Mouse (Mus musculus) erythroblast, adult 5-6 weeks (primary cell): ENCODE data around the gene Fam89b. TPM values are rescaled to one million over a fixed set of nuclear protein-coding genes. Genes with fewer than 3 reads are reported as not detected.

Experiments used
- ATAC-seq: replicated peaks from 2 replicates; pipeline ENCODE4 v1.8.0; 2016; ENCODE audit warnings: moderate number of reproducible peaks, mild to moderate bottlenecking, moderate TSS enrichment, inconsistent platforms; ENCODE audit not compliant: poor library complexity, low FRiP score, severe bottlenecking
- total RNA-seq, 2 experiments: library from RNA; stranded (forward) in 1 of 2; stranded (reverse) in 1 of 2; fragments of 150-400 nt in 1 of 2; fragments of 200-764, 138-1000 nt in 1 of 2; gene quantifications; 2 replicates each; pipeline versions ENCODE4 v1.2.3 to v1.2.4; 2015 to 2017; ENCODE audit warnings: low replicate concordance in 2 of 2

The Fam89b gene
- total RNA-seq, 2 experiments from 2014 or later = 10.5 to 30.4 TPM

DNA sequence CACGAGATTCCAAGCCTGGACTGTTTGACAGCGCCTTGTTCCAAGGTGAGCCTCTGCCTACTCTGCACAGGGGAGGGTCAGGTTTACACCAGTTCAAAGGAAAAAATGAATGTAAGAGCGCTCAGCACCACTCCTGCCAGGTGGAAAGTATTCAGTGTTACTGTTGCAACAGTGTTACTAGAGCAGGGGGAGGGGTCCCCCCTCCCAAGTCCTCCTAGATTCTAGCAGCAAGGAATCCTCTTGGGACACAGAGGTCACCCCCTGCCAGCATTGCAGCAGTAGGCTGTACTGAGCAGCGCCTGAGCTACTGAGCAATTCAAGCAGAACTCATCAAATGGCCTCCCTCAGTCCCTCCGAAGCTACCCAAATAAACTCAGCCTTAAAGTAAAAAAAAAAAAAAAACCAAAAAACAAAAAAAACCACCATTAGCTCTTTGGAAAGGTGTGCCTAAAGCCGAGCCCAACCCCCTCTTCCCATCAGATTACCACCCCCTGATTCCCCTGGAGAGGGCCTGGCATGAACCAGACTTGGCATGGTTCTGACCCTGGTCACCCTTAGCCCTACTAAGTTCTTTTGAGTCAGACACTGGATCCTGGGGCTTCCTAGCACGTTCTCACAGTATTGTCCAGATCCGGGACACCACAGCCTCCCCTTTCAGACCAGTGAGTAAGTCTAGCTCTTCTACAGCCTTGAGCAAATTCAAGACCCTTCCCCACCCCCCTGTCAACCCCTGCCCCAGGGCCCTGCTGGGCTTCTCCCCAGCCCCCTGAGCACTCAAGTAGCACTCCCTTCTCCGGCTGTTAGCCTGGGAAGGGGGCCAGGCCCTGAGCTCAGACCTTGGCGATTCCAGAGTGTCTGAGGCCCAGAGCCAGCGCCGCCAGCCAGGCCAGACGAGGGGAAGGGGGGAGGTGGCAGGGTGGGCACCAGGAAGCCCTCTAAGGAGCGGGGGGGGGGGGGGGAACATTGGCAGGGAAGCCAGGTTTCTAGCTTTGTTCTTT lies 11.2 kb upstream of the Fam89b start, which contains the start of gene Ltbp3:
Gene Ltbp3, plus strand, starts transcription at position 585 of the 998 bp plus-strand sequence.
- ATAC-seq = no peak

DNA sequence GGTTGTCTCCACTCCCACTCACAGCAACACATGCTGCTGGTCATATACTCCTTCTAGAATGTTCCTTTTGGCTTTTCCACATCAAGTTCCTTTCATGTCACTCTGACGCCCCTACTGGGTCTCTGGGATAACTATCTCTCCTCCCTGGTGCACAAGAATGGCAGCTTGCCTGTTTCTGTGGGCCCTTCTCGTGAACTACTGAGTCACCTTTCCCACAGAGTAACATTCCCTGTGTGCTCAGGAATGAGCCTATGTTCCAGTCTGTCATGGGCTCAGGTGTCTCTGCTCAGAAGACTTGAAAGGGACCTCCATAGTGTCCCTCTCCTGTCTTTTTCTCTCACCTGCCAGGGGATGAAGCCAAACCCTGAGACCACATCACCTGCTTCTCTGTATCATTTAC lies 10.0 kb upstream of the Fam89b start:
- no peak for ATAC-seq

- ATAC-seq = no peak
These were observed 4.9 kb upstream of the Fam89b start for GRCm38 (mm10) chr19:5734325-5734724.

- 0 out of 2 replicates have a peak, but pooled peaks have one; percentile 13 for ATAC-seq
These were observed 2.0 kb upstream of the Fam89b start for GRCm38 (mm10) chr19:5731264-5731978.

DNA sequence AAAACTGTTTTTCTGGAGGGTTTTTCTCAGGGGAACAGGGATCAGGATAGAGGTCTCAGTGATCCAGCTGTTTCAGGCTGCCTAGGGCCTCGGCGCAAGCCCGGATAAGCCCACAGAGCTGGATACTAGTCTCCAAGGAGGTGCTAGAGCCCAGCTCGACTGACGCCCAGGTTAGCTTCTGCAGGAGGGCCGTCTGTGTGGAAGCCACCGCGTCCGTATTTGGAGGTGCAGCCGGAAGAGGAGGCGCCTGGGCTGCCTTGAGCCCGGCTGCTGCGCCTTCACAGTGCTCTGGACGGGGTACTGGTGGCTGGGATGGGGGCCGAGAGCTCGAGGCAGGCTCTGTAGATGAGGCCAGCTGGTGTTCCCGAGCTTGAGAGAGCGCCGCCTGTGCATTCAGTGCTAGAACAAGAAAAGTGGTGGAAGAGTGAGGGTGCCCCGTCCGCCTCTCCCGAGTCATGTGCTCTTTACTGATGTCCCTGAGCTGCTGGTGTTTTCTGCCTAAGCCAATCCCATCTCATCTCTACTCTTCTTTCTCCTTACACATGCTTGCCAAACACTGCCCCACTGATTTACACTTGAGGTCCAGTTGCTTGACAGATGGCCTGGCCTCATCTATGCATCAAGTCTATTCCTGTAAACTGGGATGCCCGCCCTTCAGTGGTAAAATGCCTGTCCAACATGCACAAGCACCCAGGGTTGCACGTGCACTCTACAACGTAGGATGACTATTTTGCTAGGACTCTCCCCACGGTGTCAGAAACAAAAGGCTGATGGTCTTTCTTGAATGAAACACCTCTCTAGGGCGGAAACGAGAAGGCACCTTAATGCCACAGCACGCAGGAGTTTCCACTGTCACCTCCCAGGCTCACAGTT lies 1.1 kb upstream of the Fam89b start:
- ATAC-seq = no peak

DNA sequence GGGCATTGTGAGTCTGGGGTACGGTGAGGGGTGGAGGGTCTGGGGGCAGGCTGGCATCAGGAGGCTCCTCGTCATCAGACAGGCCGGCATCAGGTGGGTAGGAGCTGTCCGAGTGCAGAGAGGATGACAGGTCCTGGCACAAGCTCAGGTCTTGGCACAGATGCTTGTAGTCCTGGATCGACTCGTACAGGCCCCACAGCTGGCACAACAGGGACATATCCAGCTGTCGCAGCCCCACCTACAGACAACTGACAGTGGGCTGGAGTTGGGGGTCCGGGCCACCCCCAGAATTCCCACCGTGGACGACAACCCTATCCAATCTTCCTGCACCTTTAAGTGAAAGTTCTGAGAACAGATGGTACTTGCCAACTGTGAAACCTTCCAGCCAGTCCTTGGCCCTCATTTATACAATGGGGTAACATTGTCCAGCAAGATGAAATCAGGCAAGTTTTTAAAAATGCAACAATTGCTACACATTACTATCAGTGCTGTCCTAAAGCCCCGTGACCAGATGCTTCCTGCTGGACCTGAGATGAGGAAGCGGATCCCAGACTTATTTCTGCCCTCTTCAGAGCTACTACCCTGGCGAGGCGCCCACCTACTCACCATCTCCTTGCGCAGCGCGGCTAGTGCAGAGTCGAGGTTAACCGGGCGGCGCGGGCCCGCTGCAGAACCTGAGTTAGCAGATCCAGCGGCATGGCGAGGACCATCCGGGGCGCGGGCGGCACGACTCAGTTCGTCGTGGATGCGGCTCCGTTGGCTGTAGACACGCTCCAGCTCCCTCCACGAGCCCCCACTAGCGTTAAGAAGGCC lies 616 bp downstream of the Fam89b start:
- no peak for ATAC-seq

DNA sequence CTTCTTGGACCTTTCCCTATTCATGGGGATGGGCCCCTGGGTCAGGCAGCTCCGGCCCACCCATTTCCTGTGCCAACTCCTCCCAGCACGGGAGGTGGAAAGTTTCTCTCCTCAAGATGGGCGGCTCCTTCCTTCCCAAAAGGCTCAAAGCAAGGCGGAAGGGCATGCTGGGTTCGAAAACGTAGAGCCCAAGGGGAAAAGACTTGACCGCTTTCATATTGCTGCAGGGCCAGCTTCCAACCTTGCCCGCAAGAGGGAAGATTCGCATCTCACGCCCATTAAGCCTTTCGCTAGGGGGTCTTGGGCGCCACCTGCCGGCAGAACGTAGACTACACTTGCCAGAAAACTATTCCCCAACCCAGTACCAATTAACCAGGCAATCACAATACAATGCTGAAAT lies 1.8 kb downstream of the Fam89b start:
- ATAC-seq = peak; percentile 20

DNA sequence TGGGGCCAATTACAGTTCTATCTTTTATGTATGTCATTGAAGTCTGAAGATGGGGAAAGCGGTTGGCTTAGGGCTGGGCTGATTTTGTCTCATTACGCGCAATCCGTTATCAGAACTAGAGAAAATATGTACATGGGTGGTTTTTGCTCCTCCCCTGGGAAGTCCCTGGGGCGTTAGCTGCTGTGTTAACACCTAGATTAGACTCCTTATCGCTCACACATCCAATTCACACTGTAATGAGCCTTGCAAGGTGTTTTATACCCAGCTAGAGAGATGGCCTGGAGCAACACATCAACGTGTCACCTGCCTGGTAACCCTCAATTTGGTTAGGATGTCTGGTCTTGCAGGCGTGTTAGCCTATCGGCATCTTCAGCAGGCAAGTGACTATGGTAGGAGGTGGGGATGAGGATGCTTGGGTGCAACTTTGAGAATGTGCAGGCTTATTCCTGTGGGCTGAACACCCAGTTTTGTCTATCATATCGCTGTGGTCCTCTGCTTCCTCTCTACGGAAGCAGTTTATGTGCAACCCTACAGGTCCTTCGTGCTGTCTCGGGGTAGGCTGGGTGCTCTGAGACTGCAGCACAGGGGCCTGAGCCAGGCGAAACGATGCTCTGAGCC lies 2.4 kb downstream of the Fam89b start:
- ATAC-seq = peak; percentile 26

DNA sequence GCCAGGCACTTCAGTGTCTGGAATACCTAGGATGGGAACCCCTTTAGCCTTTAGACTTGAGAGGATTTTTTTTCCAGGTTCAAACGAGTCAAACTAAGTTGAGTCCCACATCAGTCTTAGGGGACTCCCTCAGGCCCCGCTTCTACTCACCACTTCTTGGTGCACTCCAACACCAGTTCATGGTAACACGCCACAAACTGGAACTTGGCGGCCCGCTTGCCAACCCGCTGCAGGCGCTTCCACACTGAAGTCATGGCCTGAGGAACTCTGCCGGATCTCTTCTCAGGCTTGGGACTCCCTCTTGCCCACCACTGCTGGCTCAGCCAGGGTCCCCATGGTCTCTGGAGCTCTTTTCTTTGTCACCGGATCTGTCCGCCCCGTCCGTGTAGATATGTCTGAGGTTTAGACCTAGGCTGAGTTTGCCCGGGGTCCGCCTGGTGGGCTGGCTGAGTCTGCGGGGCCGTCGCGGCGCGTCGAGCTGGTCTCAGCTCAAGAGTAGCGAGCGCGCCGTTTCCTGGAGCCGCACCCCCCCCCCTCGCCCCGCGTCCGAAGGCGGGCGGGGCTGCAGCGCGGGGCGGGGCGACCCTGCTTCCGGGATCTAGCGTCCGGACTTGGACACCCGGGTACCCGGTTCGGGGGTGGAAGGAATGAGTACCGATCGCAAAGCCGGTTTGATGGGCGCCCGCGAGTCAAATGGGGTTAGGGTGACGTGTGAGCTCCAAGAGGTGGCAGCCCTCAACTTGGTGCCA lies 3.5 kb downstream of the Fam89b start, which contains the start of gene Ehbp1l1:
Gene Ehbp1l1, minus strand, starts transcription at position 551 of the 749 bp plus-strand sequence.
- ATAC-seq = 0 out of 2 replicates have a peak, but pooled peaks have one; percentile 3

DNA sequence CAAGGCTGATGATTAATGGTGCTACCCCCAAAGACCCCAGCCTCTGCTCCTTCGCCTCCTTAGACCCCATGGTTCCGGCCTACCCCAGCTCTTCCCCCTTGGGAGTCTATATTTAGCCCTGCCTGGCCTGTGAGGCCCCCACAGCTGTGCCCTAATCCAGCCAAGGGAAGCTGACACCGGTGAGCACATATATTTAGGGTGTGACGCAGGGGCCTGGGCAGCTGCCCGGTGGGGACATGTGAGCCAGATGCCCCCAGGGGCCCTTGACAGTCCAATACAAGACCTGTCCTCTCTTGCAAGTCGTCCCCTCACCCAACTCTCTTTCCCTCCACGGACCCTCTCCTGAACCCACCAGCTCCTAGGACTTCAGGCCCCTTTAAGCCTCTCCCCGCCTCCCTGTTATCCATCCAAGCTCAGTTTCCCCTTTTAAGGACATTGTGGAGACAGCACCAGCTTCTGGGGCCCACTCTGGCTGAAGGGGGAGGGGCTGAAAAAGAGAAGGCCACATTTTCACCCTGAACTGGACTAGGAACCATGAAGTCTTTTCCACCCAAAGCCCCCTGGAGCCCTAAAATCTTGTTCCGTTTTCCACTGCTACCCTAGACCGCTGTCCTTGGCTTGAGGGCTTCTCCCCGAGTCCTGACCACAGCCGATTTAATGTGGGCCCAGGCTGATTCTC lies 4.3 kb downstream of the Fam89b start:
- no peak for ATAC-seq

GRCm38 (mm10) chr19:5724549-5724941 lies 4.9 kb downstream of the Fam89b start:
- ATAC-seq = peak; percentile 49

DNA sequence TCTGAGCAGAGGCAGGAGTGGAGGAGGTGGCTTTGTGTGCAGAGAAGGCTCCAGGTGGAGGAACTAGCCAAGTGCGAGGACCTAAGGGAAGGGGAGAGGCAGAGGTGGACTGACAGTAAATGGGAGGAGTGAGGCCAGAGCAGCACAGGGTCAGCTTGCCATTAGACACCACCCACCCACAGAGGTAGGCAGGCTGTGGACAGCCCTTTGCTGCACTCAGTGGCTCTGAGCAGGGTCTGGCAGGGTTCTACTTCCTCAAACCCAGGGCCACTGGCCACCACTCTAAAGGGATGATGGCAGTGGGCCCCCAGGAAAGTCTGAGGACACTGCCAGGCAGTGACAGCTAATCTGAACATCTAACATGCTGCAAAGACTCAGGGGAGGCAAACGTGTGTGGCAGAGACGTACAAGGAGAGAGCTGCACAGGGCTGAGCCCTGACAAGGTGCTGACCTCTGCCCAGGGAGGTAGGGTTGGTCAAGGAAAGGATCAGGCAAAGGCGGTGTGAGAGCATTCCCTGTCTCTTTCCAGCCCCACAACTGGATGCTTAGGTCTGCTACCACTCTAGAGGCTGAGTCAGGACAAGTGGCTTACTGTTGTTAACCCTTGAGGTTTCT lies 5.4 kb downstream of the Fam89b start:
- no peak for ATAC-seq

DNA sequence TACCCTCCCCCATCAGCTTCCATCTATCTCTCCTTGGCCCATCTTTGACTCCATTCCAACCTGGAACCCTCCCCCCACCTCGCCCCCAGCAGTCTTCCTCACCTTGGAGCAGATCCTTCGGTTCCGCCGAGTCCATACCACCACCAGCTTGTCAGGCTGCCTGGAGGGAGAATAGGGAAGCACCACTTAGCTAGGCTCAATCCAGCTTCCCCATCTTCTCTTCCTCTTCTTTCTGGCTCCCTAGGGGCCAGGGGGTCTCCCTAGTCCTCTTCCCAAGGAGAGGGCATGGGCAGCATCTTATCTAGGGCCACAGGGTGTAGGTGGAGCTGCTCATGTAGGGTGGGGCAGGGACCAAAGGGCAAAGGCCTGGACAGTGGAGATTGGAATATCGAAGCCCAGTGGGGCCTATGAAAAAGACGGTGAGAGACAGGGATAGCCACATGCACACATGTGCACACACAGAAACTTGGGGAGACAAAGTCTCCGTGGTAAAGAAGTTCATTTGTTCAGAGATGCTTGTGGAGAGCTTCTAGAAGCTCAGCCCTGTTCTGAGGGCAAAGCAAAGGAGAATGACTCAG lies 6.5 kb downstream of the Fam89b start:
- peak; percentile 41 for ATAC-seq

DNA sequence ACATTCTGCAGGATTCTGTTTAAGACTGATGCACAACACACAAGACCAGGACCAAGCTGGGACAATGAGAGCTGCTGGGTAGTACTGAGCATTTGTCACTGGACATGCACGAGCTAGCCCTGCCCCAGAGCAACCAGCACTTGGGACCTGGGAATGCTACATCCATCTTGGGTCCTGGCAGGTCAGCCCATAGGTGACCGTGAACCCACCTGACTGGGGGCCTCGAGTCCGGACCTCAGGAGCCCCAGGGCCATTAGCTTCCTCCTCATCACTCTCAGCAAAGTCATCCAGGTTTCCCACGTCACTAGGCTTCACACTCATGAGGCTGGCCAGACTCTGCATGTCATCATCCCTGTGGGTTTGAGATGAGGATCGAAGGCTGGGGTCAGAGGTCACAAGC lies 8.2 kb downstream of the Fam89b start:
- no peak for ATAC-seq

GRCm38 (mm10) chr19:5716955-5717354 lies 12.5 kb downstream of the Fam89b start:
- no peak for ATAC-seq
